Mouse (Mus musculus): ENCODE results near the gene Medag.

The Medag gene

GRCm38 (mm10) chr5:149429541-149429940 lies 18.0 kb downstream of the Medag start:
- no peak for DNase-seq (ENCODE audit: low spot score)

- no peak for DNase-seq (ENCODE audit: low spot score)
Measured at GRCm38 (mm10) chr5:149430943-149431342, 19.4 kb downstream of the Medag start.

- DNase-seq (ENCODE audit: low spot score) = no peak
Measured at GRCm38 (mm10) chr5:149433618-149434017, 22.1 kb downstream of the Medag start.

GRCm38 (mm10) chr5:149434141-149434690 lies 22.7 kb downstream of the Medag start:
- no peak for DNase-seq (ENCODE audit: low spot score)

DNA sequence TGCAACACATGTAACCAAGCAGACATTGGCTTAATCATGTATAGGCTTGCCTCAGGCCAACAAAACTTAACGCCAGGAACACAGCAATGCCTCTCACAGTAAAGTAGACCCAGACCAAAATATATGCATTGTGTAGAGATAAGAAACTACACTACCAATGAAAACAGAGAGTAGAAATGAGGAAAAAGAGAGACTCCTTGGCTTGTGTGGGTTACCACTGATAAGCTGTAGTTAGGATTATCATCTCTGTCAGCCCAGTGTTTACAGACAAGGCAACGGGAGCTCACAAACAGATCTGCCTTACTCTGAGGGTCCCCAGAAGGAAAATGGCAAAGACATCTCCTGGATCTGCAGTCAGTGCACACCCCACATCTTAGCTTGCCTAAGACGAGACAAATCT lies 25.0 kb downstream of the Medag start:
- no peak for DNase-seq (ENCODE audit: low spot score)

GRCm38 (mm10) chr5:149437150-149437549 lies 25.6 kb downstream of the Medag start:
- no peak for DNase-seq (ENCODE audit: low spot score)

DNA sequence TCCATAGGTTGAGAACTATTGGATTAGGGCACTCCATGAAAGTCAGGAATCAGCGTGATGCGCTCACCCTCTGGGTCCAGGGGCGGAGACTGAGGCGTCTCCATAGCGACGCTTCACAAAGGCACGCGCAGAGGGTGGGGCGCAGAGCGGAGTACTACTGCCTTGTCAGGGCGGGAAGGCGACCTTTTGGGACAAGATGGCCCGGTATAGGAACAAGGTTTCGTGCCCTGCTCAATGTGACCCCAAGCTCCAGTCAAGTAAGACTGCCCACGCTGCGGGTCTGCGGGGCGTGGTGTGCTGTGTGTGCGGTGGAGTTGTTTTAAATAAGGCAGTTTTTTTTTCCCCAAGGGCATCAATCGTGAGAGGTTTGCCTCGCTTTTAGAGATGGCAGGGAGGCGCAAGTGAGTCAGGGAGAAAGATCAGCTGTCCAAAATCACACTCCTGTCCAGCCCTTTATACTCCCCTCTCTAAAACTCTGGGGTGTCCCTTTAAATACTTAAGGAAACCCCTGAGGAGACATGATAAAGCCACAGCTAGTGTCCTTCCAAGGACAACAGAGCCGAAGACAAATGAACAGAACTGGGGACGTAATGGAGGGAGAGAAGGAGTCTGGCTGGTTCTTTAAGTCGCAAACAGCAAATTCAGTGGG lies 28.1 kb downstream of the Medag start, which contains the start of gene Tex26:
TSS of gene Tex26 (plus strand) at position 130 of the 649 bp plus-strand sequence.
- peak; percentile 40 for DNase-seq (ENCODE audit: low spot score)

DNA sequence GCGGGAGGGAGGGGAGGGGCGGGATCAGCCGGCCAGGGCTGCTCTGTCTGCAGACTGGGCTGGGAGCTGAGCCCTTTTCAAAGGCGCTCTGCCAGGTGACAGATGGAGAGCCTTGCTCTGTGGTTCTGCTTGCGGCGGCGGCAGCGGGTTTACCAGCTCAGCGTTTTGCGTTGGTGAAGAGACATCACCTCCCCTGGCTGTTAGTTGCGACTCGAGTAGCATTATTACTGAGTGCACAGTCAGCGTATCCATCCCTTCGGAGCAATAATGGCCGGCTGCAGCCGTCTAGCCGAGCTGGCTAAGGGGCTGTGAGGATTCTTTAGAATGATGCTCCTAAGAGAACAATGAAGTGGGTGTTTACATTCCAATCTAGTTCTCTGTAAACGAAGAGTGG lies 28.6 kb downstream of the Medag start:
- peak; percentile 34 for DNase-seq (ENCODE audit: low spot score)

DNA sequence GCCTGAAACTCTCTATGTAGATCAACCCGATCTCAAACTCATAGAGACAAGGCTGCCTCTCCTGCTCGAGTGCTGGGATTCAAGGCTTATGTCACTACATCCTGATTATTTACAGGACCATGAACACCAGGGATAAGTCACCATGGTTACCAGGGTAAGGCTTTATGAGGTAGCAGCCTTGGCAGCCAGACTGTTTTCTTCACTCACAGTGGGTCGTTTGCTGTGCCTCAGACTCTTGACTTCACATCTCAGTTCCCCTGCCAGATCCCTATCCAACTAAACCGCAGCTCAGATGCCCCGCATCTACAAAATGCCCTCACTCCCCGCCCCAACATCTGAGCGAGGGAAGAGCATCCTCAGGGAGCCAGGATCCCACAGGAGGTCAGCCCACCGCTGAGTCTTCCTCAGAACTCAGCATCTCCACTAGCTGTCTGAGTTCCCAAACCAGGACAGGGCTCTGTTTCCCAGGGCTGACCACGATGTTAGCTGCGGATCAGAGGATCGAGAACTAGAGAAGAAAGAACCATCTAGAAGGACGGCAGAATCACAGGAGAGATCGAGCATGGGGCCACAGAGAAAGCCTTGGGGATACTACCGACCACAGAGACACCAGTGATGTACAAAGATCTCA lies 30.2 kb downstream of the Medag start:
- no peak for DNase-seq (ENCODE audit: low spot score)

DNA sequence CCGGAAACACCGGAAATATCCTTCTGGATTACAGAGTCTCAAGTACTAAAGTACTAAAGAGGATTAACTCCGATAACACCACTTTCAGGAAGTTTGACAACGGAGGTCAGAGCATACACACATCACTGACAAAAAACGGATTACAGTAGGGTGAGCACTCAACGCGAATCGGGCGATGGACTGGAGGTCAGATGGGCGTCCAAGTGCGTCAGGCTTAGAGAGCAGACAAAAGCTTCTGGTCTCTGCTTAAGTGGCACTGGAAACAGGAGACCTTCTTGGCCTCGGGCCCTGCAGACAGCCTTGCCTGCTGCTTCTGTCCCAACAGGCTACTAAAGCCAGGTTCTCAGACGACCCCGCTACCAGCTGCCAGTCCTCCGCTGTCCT lies 30.7 kb downstream of the Medag start:
- no peak for DNase-seq (ENCODE audit: low spot score)

- no peak for DNase-seq (ENCODE audit: low spot score)
Measured at GRCm38 (mm10) chr5:149444451-149444850, 32.9 kb downstream of the Medag start.

- DNase-seq (ENCODE audit: low spot score) = no peak
Measured at GRCm38 (mm10) chr5:149446495-149446894, 34.9 kb downstream of the Medag start.

GRCm38 (mm10) chr5:149447733-149448132 lies 36.2 kb downstream of the Medag start:
- DNase-seq (ENCODE audit: low spot score) = no peak

DNA sequence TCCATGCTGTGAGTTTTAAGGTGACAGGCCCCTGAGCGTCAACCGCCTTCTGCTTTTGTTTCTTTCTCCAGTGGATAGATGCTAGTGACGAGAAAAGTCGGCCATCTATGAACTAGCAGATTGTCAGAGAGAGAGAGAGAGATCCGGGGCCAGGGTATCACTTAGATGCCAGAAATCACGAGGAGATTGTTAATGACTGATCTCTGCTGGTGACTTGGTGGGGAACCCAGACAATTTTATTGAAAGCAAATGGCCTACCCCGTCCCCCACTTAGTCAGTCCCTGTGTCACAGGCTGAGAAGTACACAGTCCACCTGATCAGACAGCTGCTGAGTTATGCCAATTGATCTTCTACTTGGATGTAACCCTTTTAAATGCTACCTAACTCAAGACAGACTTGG lies 37.9 kb downstream of the Medag start:
- no peak for DNase-seq (ENCODE audit: low spot score)

DNA sequence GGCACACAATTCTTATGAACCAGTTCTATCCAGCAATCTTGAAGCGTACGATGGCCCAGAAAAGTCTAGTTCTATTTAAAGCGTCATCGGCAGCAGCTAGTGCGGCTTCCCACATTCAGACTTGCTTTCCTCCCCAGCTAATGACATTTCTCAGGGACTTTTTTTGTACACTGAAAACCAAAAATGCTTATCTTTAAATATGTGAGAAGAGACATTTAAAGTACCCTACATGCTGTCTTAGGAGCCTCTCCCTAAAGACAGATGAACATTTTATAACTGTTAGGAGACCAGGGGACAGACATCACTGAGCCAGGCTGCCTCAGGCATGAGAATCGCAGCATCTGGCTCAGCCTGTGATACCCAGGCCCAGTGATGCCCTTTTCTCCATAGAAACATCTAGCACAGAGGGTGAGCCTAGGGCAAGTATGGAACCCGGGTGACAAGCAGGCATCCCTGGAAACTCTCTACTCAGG lies 39.7 kb downstream of the Medag start:
- DNase-seq (ENCODE audit: low spot score) = no peak

DNA sequence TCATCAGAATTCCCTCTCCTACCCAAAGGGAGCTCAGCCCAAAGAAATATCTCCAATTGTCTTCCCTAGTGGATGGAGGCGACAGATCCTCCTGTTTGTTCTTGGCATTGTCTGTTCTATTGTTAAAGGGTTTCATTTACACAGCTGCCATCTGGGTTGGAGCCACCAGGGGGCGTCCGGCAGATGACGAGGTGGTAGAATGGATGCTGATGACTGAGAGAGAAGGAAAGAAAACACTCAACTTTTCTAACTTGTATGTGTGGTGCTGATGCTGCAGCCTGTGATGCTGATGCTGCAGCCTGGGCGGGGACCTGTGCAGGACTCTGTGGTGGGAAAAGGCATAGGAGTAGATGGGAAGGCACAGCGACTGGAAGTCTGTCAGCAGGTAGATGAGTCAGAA lies 42.7 kb downstream of the Medag start:
- peak; percentile 49 for DNase-seq (ENCODE audit: low spot score)

DNA sequence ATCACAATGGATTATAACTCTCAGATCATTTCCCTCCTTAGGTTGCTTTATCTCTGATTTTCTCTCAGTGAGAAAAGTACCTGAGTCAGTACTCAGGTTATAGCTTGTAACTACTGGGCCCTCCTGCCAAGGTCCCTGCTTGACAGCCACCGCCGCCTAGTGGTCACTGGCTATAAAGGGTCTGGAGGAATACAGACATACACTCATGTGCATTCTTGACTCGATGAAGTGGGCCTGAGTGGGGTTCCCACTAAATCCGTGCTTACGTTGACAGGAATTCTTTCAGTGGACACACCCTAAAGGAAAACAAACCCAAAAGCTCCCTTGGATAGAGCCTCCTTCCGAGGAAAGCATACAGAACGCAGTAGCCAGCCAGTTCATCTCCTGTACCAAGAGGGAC lies 45.0 kb downstream of the Medag start:
- no peak for DNase-seq (ENCODE audit: low spot score)

DNA sequence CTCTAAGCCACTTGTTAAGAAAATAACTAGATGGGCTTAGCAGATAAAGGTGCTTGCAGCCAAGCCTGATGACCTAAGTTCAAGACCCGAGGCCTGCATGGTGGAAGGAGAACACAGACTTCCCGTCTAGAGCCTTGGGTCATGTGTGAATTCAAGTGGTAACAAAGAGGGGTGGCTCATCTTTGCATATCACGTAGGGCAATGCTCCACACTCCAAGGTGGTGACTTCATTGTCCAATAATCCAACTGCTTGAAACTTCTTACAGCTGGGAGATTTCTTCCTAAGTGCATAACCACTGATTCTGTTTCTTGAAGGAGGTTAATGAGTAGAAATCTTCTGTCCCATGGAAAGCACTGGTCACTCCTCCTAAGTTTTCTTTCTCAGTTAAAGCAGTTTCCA lies 50.5 kb downstream of the Medag start:
- DNase-seq (ENCODE audit: low spot score) = no peak

DNA sequence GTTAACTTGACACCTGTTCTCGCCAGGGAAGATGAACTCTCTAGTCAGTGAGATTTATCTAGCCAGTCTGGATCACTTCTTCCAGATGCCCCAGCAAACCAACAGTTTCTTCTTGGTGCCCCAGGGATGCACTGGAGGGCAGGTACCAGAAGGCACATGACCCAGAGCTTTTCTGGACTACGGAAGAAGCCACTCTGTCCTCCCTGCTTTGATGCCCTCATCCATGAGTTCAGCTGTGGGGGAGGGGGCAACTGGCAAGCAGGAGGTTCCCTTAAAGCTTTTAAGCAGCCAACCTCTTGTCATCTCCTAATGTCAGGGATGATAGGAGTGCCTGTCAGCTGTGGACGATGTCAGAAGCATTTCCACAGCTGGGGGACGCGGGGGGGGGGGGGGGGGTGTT lies 53.8 kb downstream of the Medag start:
- no peak for DNase-seq (ENCODE audit: low spot score)

DNA sequence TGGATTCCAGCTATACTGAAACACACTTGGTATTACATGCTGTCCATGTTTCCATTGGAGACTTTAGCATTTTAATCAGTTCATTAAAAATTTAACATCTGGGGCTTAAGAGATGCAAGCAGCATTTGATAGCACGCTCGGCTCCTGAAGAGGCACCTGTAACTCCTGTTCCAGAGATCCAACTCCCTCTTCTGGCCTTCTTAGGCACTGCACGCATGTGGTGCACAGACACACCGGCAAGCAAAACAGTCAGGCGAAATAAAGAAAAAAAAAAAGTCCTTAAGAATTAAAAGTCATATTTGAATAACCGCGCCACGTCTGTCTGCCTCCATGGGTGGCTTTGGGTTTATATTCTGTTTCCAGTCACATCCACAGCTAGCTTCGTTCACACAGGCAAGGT lies 62.6 kb downstream of the Medag start:
- DNase-seq (ENCODE audit: low spot score) = no peak

- DNase-seq (ENCODE audit: low spot score) = no peak
Measured at GRCm38 (mm10) chr5:149474701-149475468, 63.3 kb downstream of the Medag start.

All from ovary, postnatal 14 days (tissue).